Mouse (Mus musculus): ENCODE measurements at regions not wholly inside any gene's neighbourhood (a gene's known extent, or its start where the extent isn't known, plus 50 kb on each side); places are given as distances from the start of the nearest gene placed in this dataset.

- DNase-seq (ENCODE audit: low read depth, low spot score) = no peak
Observed at GRCm38 (mm10) chr1:141716953-141717352, 1471.0 kb downstream of the Kcnt2 start.

DNA sequence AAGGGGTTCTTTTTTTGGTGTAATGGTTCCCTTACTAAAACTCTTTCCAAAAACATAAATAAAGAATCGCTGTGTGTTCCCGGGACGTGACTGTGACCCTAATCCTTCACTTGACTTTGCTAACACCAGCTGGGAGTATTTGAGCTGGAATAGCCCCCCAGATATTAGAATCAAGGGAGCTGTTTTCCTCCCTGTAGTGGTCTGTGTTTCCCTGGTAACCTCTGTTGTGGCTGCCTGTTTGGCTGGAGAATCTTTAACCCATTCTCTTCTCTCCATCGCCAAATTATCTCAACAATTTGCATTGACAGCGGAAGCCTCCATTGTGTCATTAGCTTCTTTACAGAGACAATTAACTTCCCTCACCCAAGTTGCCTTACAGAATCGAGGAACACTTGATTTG, 1471.6 kb downstream of the Kcnt2 start:
- no peak for DNase-seq (ENCODE audit: low read depth, low spot score)

DNA sequence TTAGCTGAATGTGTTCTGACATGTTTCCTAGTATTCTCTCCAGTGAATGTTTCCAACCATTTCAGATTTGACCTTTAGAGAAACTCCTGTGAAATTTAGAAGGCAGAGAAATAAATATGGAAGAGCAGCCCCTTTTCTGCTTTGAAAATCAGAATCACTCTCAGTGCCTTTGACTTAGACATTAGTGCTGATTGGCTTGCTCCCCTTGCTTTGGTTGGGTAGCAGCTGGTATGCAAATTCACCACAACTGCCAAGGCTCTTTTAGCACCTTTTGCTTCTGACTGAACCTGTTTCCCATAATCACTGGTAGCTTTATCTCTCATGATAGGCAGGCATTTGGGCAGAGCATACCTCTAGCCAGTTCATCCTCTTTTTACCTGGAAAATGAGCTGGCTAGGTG, 1495.3 kb downstream of the Kcnt2 start:
- no peak for DNase-seq (ENCODE audit: low read depth, low spot score)

GRCm38 (mm10) chr1:141776059-141776458, 1530.1 kb downstream of the Kcnt2 start:
- no peak for DNase-seq (ENCODE audit: low read depth, low spot score)

- no peak for DNase-seq (ENCODE audit: low read depth, low spot score)
Observed at GRCm38 (mm10) chr1:141783367-141783766, 1537.4 kb downstream of the Kcnt2 start.

- DNase-seq (ENCODE audit: low read depth, low spot score) = no peak
Observed at GRCm38 (mm10) chr1:141813315-141814158, 1567.6 kb downstream of the Kcnt2 start.

GRCm38 (mm10) chr1:141831444-141831843, 1585.5 kb downstream of the Kcnt2 start:
- no peak for DNase-seq (ENCODE audit: low read depth, low spot score)

DNA sequence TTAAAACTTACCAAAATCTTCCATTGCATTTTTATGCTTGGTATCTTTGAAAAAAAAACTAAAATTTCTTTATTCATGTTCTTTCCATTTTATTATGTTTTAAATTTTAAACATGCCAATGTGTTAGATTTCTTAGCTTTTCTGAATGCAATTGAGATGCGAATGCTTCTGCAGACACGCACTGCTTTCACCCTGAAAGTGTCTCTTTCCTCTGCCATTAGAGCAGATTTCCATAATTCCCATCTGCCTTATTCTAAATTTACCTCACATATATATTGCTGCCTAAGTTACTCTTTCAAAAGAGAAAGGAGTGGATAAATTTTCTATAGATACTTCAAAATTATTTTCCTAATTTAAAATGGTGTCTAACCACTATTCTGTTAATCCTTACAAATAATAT, 1596.6 kb downstream of the Kcnt2 start:
- no peak for DNase-seq (ENCODE audit: low read depth, low spot score)

DNA sequence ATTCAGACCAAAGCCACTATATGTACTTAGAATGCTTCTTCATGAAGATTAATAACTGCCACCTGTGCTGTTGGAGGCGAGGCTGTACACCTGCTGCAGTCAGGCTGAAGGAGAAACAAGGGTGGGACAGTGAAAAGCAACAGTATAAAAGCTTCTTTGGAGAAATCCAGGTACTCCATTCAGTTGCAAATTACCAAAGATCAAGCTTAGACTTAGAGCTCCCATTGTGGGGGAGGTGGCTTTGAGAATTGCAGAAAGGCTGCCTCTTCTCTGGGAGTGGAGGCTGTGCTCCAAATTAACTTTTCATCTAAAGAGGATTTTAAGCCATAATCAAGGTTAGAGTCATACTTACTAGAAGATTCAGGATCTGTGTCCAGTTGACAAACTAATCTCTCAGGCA, 1607.9 kb downstream of the Kcnt2 start:
- DNase-seq (ENCODE audit: low read depth, low spot score) = peak; percentile 71

DNA sequence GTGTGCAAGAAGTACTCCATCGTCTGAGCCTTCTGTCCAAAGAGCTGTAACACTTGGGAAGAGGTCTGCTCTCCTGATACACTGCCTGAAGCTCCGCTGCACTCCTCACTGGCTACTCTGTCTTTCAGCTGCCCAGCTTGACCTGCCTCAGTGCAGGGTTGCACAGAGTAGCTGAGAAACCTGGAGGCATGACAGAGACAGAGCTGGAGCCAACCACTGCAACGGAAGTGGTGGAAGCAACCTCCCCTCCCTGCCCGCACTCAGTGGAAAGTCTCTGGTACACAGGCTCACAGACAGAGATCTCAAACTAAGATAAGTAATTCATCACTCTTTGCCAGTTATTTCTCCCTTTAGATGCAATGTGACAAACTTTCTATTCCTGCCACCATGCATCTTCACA, 1638.4 kb downstream of the Kcnt2 start:
- no peak for DNase-seq (ENCODE audit: low read depth, low spot score)

DNA sequence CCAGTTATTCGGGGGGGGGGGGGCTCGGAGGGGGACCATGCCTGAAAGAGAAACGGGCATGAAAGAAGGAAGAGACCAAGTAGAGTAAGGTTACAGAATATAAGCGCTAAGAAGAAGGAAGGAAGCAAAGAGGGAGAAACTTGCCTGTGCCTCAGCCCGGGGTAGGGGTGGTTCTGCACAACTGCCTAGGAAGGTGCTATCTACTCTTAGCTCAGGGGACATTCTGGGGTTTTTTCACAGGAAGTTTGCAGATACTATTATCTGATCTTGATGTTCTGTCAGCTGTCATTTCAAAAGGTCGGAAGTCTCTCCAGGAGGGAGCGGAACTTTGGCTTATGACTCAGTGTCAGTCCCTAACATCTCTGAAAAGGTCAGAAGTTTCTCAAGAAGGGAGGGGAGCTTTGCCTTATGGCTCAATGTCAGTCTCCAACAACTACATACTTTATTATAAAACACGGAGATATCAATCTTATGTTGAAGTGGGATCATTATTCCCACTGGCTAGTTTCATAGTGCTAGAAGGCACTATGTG, 1652.0 kb downstream of the Kcnt2 start:
- DNase-seq (ENCODE audit: low read depth, low spot score) = no peak

DNA sequence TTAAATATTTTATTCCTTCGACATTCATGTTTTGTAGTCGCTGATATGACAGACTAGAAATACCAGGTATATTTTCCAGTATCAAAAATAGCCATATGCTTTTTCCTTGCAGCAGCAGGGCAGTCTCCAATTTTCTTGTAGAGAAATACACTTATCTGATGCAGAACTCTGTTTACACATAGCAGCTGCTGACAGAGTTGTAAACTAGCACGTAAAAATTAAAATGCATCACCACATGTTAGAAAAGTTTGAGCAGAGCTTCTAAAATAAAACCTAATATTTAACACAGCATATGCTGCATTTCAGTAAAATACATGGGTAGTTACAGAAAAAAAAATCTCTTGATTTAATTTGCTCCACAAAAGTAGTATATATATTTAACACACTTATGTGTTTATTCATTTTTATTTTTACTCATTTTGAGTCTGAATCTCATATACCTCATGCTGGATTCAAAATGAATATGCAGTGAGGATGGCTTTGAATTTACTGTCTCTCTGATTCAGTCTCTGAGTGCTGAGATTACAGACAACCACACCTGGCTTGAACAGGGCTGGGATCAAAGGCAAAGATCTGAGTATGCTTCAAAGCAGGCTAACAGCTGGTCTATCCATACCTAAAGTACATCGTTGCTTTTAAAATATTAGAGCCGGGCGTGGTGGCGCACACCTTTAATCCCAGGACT, 1665.9 kb downstream of the Kcnt2 start:
- DNase-seq (ENCODE audit: low read depth, low spot score) = no peak

DNA sequence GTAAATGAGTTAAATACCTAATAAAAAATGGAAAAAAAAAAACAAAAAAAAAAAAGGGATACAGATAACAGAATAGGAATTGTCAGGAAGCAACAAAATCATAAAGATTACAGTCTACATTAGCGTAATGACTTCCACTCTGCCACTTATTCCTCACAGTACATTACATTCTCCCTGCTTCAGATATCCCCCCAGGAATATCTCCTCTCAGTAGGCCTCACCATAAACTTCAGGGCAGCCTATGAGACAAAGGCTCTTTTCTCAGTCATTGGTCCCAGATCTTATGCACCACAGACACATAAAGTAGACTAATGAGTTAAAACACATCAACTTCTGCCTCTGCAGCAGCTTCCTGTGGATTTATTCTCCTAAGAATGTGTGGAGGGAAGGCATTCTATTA, 1680.2 kb downstream of the Kcnt2 start:
- DNase-seq (ENCODE audit: low read depth, low spot score) = no peak

- no peak for DNase-seq (ENCODE audit: low read depth, low spot score)
Observed at GRCm38 (mm10) chr1:141926804-141927203, 1680.8 kb downstream of the Kcnt2 start.

- DNase-seq (ENCODE audit: low read depth, low spot score) = no peak
Observed at GRCm38 (mm10) chr1:141948055-141948454, 1692.4 kb upstream of the B3galt2 start.

DNA sequence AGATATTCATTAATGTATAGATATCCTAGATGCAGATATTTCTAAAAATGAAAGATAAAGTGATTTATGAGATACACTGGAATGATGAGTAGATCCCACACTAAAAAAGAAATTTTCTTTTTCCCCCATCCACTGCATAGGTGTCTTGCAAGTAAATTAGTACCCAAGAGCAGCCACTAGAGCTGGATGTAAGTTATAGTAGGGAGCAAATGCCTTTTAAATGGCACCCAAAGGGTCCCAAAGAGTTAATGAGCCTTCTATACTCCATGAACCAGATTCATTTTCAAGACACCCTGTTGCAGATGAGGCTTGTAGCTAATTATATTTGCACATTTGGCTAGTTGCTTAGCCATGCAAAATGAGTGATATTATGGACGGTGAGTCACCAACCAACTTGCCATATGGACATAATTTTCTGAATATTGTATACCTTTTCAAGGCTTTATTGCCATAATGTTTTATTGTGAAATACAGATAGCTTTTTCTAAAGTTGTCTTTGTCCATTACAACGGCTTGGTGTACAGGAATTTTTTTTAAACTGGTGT, 1686.1 kb upstream of the B3galt2 start:
- no peak for DNase-seq (ENCODE audit: low read depth, low spot score)

DNA sequence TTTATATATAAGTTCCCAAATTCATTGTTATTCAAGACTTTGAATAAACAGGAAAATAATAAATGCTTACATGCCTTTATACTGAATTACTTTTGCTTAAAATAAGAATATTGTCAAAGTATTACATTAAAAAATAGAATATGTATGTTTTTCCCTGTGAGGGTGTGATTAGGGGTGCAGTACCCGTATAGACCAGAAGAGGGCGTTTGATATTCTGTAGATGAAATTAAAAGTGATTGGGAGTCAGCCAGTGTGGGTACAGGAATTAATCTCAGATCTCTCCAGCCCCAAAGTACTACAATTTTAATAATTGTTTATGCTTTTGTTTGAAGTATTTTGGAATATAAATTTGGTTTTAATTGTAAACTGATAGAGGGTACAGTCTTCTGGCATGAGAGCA, 1678.7 kb upstream of the B3galt2 start:
- DNase-seq (ENCODE audit: low read depth, low spot score) = peak; percentile 27

GRCm38 (mm10) chr1:141968133-141968532, 1672.3 kb upstream of the B3galt2 start:
- no peak for DNase-seq (ENCODE audit: low read depth, low spot score)

DNA sequence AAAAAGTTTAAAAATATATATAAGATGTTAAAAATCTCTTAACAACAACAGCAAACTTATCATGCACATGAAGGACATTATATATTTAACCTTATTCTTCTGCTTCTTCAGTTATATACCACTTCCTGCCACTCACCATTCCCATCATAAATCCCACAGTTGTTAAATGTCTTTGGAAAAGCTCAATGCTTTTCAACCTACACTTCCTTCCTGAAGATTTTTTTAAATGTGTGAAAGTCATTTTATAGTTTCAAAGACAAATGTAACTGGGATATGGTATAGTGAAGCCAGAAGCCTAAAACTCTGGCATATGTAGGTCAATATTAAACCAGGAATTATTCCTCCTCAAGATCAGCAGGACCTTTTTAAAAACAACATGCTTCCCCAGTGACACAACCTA, 1666.1 kb upstream of the B3galt2 start:
- no peak for DNase-seq (ENCODE audit: low read depth, low spot score)

- DNase-seq (ENCODE audit: low read depth, low spot score) = no peak
Observed at GRCm38 (mm10) chr1:141999769-142000168, 1640.7 kb upstream of the B3galt2 start.

GRCm38 (mm10) chr1:142000335-142000734, 1640.1 kb upstream of the B3galt2 start:
- DNase-seq (ENCODE audit: low read depth, low spot score) = no peak

- no peak for DNase-seq (ENCODE audit: low read depth, low spot score)
Observed at GRCm38 (mm10) chr1:142006316-142006715, 1634.1 kb upstream of the B3galt2 start.

- no peak for DNase-seq (ENCODE audit: low read depth, low spot score)
Observed at GRCm38 (mm10) chr1:142042751-142043150, 1597.7 kb upstream of the B3galt2 start.

All from ZHBTc4 (cell line).